Mouse (Mus musculus): ENCODE measurements around the gene Epn3. TPM values are rescaled to one million over a fixed set of nuclear protein-coding genes. Genes with fewer than 3 reads are reported as not detected.

The Epn3 gene
- polyA plus RNA-seq, 2 experiments from 2014 or later, result not detected

Other genes with a start within 250 kb of the Epn3 start
- 1 to 10 TPM in 1 of 2 experiments, not detected in 1; 2.6 TPM for gene Gm21885, start 218.1 kb downstream of the Epn3 start, polyA plus RNA-seq (2017; shearing (Covaris generic))
- 100 to 1,000 TPM; 144 to 155 TPM for gene Luc7l3, start 178.0 kb downstream of the Epn3 start, polyA plus RNA-seq (2017; shearing (Covaris generic))
- 10 to 100 TPM; 11.8 to 13.2 TPM for gene Ankrd40, start 172.0 kb downstream of the Epn3 start, polyA plus RNA-seq (2017; shearing (Covaris generic))
- under 1 TPM; 0.45 to 0.79 TPM for gene Abcc3, start 107.0 kb downstream of the Epn3 start, polyA plus RNA-seq (2017; shearing (Covaris generic))
- gene Cacna1g, start 25.8 kb downstream of the Epn3 start, polyA plus RNA-seq (2017; shearing (Covaris generic)), result not detected
- not detected for gene Spata20, start 13.8 kb downstream of the Epn3 start, polyA plus RNA-seq (2017; shearing (Covaris generic))
- not detected for gene Mycbpap, start 21.8 kb upstream of the Epn3 start, polyA plus RNA-seq (2017; shearing (Covaris generic))
- 1 to 10 TPM in 1 of 2 experiments, under 1 TPM in 1; 0.90 to 1.4 TPM for gene Rsad1, start 49.3 kb upstream of the Epn3 start, polyA plus RNA-seq (2017; shearing (Covaris generic))
- gene Chad, start 65.1 kb upstream of the Epn3 start, polyA plus RNA-seq (2017; shearing (Covaris generic)), result under 1 TPM in 1 of 2 experiments, not detected in 1; 0.38 TPM
- gene Acsf2, start 101.9 kb upstream of the Epn3 start, polyA plus RNA-seq (2017; shearing (Covaris generic)), result 1 to 10 TPM; 1.9 to 2.3 TPM
- 10 to 100 TPM in 1 of 2 experiments, 1 to 10 TPM in 1; 9.9 to 12.9 TPM for gene Lrrc59, start 129.8 kb upstream of the Epn3 start, polyA plus RNA-seq (2017; shearing (Covaris generic))
- gene Mrpl27, start 153.8 kb upstream of the Epn3 start, polyA plus RNA-seq (2017; shearing (Covaris generic)), result 10 to 100 TPM; 75.2 to 93.7 TPM
- gene Eme1, start 154.0 kb upstream of the Epn3 start, polyA plus RNA-seq (2017; shearing (Covaris generic)), result 1 to 10 TPM; 2.6 to 4.4 TPM
- gene Xylt2, start 177.5 kb upstream of the Epn3 start, polyA plus RNA-seq (2017; shearing (Covaris generic)), result 1 to 10 TPM; 5.6 to 6.0 TPM
- not detected for gene Gm11541, start 204.5 kb upstream of the Epn3 start, polyA plus RNA-seq (2017; shearing (Covaris generic))
- not detected for gene Cdc34b, start 241.8 kb upstream of the Epn3 start, polyA plus RNA-seq (2017; shearing (Covaris generic))